Mouse (Mus musculus): ENCODE measurements around the gene Slc24a2.

DNA sequence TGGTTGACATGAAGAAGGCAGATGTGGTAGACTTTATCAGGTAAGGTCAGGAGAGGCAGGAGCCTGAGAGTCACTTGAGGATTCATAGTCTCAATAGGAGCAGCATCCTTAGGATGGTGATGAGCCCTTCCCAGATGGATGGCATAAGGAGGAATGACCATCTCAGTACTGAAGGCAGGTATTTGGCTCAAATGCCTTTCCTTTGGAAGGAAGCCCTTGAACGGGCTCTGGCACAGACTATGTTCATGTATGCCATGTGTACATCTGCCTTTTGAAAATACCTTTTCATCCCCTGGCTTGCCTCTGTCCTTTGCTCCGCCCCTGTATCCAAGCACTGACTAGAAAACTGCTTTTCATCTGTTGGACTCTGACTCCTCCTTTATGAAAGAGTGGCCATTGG is 168.6 kb downstream of the Slc24a2 start:
- TF ChIP-seq CTCF (IDR thresholded peaks at IDR 0.05; ENCODE audit: insufficient read depth, low read length) (no peak), POLR2A (IDR thresholded peaks at IDR 0.05; ENCODE audit: borderline replicate concordance, extremely low read depth, low read depth, low read length) (no peak)
